Mouse (Mus musculus): ENCODE results near the gene Nol8.

Nol8 gene

GRCm38 (mm10) chr13:49652481-49653179, at the start of gene Nol8, which contains the start of gene Cenpp:
Nol8 (plus strand) TSS chr13:49653078.
Cenpp (minus strand) TSS chr13:49652785.
- peak; percentile 100 for DNase-seq (ENCODE audit: low read depth, low spot score)

- no peak for DNase-seq (ENCODE audit: low read depth, low spot score)
These were observed 49.3 kb upstream of the Nol8 start for GRCm38 (mm10) chr13:49603603-49604002.

GRCm38 (mm10) chr13:49607714-49608113, 45.2 kb upstream of the Nol8 start, which contains the start of gene Ogn:
Ogn (plus strand) TSS chr13:49608046.
- no peak for DNase-seq (ENCODE audit: low read depth, low spot score)

- no peak for DNase-seq (ENCODE audit: low read depth, low spot score)
These were observed 44.1 kb upstream of the Nol8 start for GRCm38 (mm10) chr13:49608589-49609322.

DNA sequence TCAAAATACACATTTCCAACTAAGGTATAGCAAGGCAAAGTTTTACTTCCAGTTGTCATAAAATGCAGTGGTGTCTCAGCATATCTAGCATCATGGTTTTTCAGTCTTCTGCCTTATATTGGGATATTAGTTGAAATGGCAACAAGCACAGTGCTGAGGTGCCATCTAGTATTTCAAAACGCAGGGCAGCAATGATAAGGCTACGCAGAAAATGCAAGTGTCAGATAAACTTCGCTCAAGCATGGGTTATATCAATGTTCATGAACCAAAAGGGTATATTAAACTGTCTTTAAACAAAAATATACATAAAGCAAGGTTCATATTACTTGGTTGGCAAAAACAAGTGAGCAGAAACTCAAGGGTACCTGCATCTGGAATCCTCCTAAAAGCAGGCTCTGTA, 35.9 kb upstream of the Nol8 start:
- no peak for DNase-seq (ENCODE audit: low read depth, low spot score)

DNA sequence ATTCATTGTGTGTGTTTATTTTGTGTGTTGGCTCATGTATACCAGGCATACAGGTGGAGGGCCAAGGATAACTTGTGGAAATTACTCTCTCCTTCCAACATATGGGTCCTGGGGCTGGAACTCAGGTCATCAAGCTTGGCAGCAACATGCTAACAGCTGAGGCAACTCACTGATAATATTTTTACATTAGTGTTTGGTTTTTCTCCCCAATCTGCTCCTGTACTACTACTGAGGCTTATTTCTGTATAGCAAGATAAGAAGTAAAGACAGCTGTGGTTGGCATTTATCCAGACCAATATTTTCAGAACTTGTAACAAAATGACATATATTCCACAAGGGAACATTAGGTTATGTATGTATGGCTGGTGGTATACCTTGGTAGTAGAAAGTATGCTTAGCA, 34.5 kb upstream of the Nol8 start:
- no peak for DNase-seq (ENCODE audit: low read depth, low spot score)

- no peak for DNase-seq (ENCODE audit: low read depth, low spot score)
These were observed 29.7 kb upstream of the Nol8 start for GRCm38 (mm10) chr13:49623216-49623615.

- DNase-seq (ENCODE audit: low read depth, low spot score): no peak
These were observed 24.7 kb upstream of the Nol8 start for GRCm38 (mm10) chr13:49628167-49628566.

GRCm38 (mm10) chr13:49629076-49629475, 23.8 kb upstream of the Nol8 start:
- no peak for DNase-seq (ENCODE audit: low read depth, low spot score)

DNA sequence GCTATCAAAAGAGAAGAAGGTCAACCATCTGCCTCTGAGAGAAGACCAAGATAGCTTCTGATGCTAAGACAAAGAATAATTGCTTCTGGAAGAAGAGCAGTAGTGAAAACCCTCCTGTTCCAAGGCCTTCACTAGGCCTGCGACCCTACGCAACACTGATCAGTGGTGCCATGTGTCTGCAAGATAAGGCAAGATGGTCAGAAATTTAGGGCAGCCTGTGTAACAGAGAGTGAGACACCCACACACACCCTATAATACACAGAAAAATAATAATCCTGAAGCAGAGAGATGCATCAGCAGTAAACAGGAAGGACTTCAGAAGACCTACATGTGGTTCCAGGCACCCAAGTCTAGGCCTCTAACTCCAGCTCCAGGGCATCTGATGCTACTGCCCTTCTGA, 12.9 kb upstream of the Nol8 start:
- no peak for DNase-seq (ENCODE audit: low read depth, low spot score)

- no peak for DNase-seq (ENCODE audit: low read depth, low spot score)
These were observed 10.2 kb upstream of the Nol8 start for GRCm38 (mm10) chr13:49642650-49643049.

DNA sequence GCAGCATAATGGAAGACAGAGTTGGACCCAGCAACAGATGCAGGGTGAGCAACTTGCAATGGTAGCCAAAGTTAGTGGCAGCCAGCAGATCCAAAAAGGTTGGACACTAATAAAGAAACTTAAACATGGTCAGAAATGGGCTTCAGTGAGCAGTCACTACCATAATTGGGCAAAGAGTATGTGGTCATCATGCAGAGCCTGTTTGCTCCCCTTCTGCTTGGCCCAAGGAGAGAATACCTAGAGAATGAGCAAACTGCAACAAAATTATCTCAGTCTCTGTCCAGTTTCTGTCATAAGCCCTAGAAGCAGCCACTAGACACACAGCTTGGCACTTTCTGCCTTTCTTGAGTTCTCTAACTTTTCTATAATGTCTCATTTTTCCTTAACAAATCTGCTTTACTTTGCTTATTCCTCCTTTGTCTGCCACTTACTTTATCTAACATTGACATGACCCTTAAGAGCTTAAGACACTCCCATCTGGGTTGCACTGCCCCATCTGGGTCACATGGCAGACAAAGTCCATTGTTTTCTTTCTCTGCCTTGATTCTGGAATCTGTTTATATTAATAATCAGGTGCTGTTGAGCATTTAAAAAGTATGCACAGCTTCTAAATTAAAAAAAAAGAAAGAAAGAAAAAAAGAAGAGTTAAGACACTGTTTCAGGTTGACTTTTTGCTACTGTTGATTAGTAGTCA, 9.1 kb upstream of the Nol8 start:
- DNase-seq (ENCODE audit: low read depth, low spot score): no peak

GRCm38 (mm10) chr13:49644731-49645529, 7.9 kb upstream of the Nol8 start:
- DNase-seq (ENCODE audit: low read depth, low spot score): peak; percentile 55

- DNase-seq (ENCODE audit: low read depth, low spot score): no peak
These were observed 6.9 kb upstream of the Nol8 start for GRCm38 (mm10) chr13:49646019-49646418.

GRCm38 (mm10) chr13:49651136-49651535, 1.7 kb upstream of the Nol8 start:
- no peak for DNase-seq (ENCODE audit: low read depth, low spot score)

- DNase-seq (ENCODE audit: low read depth, low spot score): no peak
These were observed 1.0 kb upstream of the Nol8 start for GRCm38 (mm10) chr13:49651781-49652351.

GRCm38 (mm10) chr13:49653180-49653541, 283 bp downstream of the Nol8 start:
- no peak for DNase-seq (ENCODE audit: low read depth, low spot score)

DNA sequence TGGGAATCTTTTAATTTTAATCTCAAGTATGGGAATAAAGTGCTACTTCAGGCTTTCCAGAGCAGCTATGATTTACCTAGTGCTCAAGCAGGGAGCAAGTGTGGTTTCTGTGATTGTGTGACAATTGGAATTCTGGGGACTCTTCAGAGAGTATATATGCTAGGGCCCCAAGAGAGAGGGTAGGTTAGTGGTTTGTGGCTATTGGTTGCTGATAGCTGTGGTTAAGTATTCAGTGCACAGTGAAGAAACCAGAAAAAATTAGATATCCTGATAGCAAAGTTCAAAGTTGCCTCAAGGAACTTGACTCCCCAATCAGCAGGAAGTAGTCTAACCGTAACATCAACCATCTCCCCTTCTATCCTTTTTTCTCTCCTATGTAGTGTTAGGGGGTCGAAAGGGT, 24.9 kb downstream of the Nol8 start:
- DNase-seq (ENCODE audit: low read depth, low spot score): no peak

GRCm38 (mm10) chr13:49681351-49682232, 28.7 kb downstream of the Nol8 start, which contains the start of gene Iars:
Iars (plus strand) TSS chr13:49682100.
- DNase-seq (ENCODE audit: low read depth, low spot score): peak; percentile 99

GRCm38 (mm10) chr13:49682233-49682846, 29.5 kb downstream of the Nol8 start:
- DNase-seq (ENCODE audit: low read depth, low spot score): no peak

All from CD4-positive, CD25-positive, alpha-beta regulatory T cell, adult 2 months (primary cell).